Mouse (Mus musculus) small intestine, adult 2 months (tissue): ENCODE data around the gene Lrrc34. TPM values are rescaled to one million over a fixed set of nuclear protein-coding genes. Genes with fewer than 3 reads are reported as not detected.
A peak's percentile ranks its signal among the peaks of the same experiment; 100 is the strongest.

ENCODE experiments used
- H3K27ac ChIP-seq: fragments of 200-500 bp; 2 replicates; pipeline ENCODE4 v1.5.1; 2012; ENCODE audit warnings: low read depth, low read length, control low read depth, inconsistent platforms; ENCODE audit not compliant: insufficient read depth
- H3K27me3 ChIP-seq: fragments of 200-500 bp; 2 replicates; pipeline ENCODE4 v1.6.1; 2012; ENCODE audit warnings: mild to moderate bottlenecking, moderate library complexity, low read length, inconsistent platforms; ENCODE audit not compliant: control insufficient read depth, insufficient read depth
- H3K36me3 ChIP-seq: fragments of 200-500 bp; 2 replicates; pipeline ENCODE4 v1.6.1; 2012; ENCODE audit warnings: mild to moderate bottlenecking, low read length, control low read depth, inconsistent platforms; ENCODE audit not compliant: control insufficient read depth, insufficient read depth
- H3K4me1 ChIP-seq: fragments of 200-500 bp; 2 replicates; pipeline ENCODE4 v1.6.1; 2012; ENCODE audit warnings: low read length, inconsistent platforms, mixed read lengths; ENCODE audit not compliant: control insufficient read depth, insufficient read depth, insufficient read length
- H3K4me3 ChIP-seq: fragments of 200-500 bp; 2 replicates; pipeline ENCODE4 v1.5.1; 2012; ENCODE audit warnings: low read depth, mild to moderate bottlenecking, control low read depth, inconsistent platforms, low read length, moderate library complexity
- CTCF ChIP-seq: fragments of 200-500 bp; IDR thresholded peaks from 2 replicates; pipeline ENCODE4 v1.5.1; 2012; ENCODE audit warnings: low read depth, mild to moderate bottlenecking, control low read depth, inconsistent platforms, low read length, moderate library complexity, mixed read lengths; ENCODE audit not compliant: insufficient replicate concordance, insufficient read length; ENCODE audit errors: extremely low read depth
- POLR2A ChIP-seq: fragments of 200-500 bp; IDR thresholded peaks from 2 replicates; pipeline ENCODE4 v1.6.1; 2012; ENCODE audit warnings: low read depth, mild to moderate bottlenecking, control low read depth, inconsistent platforms, low read length, moderate library complexity
- WGBS: fragments of 180-500 bp; shearing (Covaris S2); methylation state at CpG from one replicate; pipeline ENCODE4 v1.1.7; 2018; 5-methylcytosine and 5-hydroxymethylcytosine counted together
- polyA plus RNA-seq: library from polyadenylated mRNA; depleted of rRNA; stranded (reverse); fragments of >200 nt; gene quantifications from 2 replicates; pipeline ENCODE4 v1.2.3, GENCODE M21; 2012

Lrrc34 gene
- polyA plus RNA-seq, 1 experiment, result not detected

DNA sequence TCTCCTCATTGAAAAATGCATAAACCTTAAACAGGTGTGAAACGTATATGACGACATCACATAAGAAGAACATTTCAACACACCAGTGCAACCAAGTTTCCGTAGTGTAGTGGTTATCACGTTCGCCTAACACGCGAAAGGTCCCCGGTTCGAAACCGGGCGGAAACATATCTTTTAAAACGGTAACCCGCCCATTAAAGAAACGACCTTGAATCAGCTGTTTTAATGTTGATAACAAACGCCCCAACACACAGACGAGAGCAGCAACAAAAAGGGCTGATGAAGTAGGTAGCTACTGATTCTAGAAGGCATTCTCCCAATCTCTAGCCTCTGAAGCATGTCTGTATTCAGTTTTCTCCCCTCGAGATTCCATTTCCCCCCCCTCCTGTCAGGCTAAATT, 46.5 kb downstream of the Lrrc34 start:
- Histone ChIP-seq H3K27me3 (no peaks in the 10 kb centered on the region), H3K27ac (peak overlapping the region; percentile 52), H3K4me1 (no peaks in the 10 kb centered on the region), H3K4me3 (no peak overlapping the region), H3K36me3 (peaks cover 5% of the 10 kb centered on the region)
- TF ChIP-seq CTCF (no peak), POLR2A (no peak)
- WGBS, result under 1% methylated on average over 17 of the region's 17 CpGs

DNA sequence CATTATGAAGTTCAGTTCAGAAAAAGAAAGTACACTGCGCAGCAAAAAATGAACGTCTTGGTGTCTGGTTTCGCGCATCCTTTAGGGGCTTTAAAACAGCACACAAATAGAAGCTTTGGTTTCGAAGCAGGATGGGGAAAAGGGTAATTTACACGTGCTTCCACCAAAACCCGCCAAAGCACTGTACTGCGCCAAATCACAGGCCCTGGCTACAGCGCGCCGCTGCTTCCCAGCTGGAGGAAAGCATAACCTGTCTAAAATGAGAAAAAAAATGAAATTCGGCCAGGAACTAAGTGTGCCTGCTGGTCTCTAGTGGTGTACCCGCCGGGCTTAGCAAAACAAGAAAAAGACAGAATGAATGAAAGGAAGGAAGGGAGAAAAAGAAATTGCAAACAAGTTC, 47.0 kb downstream of the Lrrc34 start:
- H3K4me3 ChIP-seq, result peak overlapping the region; percentile 83
- H3K27ac ChIP-seq, result peak overlapping the region; percentile 49
- WGBS, result under 1% methylated on average over 14 of the region's 14 CpGs
- H3K27me3 ChIP-seq, result no peaks in the 10 kb centered on the region
- H3K36me3 ChIP-seq, result peaks cover 2% of the 10 kb centered on the region; the same call in 1 of the 2 replicates
- TF ChIP-seq POLR2A, result no peak
- 0 out of 2 replicates have a peak, but pooled peaks have one; percentile 12 for TF ChIP-seq CTCF
- no peaks in the 10 kb centered on the region for H3K4me1 ChIP-seq

DNA sequence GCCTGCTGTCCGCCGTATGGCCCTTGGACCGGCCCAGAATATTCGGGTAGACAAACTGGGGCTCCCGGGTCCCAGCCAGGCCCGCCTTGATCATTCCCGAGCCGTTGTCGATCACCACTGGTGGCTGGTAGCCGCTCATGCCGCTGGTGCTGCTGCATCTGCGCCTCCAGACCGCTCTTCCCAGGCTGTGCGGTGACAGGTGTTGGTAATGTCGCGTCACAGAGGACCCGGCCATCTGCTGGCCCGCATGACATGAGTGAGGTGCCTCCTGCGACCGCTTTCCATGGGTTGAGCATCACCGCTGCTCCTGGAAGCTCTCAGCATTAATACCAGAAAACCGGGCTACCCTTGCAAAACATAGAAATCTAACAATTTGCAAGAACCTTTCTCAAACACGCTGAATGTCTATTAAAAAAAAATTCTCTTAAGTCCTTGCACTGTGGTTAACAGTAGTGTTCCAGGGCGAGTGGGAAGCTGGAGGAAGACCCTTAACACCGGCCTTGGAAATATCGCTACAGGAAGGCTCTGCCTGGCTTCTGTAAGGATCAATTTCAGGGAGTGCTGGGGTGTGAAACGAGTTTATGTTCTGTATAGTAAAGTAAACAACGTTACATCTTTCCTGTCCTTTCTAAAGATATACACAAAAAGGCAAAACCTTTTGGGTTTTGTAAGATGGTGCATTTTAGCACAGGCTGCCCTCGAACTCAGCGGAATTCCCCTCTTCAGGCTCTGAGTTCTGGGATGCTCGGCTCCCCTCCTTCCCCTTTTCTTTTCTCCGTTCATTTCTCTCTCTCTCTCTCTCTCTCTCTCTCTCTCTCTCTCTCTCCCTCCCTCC, 47.7 kb downstream of the Lrrc34 start, which contains the start of gene Actrt3:
Gene Actrt3, minus strand, starts transcription at position 229 of the 835 bp plus-strand sequence.
- Histone ChIP-seq H3K27ac (peak within 1 kb of the TSS; percentile 49), H3K27me3 (no peaks in the 10 kb centered on the region), H3K4me3 (peak within 1 kb of the TSS; percentile 83), H3K4me1 (no peaks in the 10 kb centered on the region), H3K36me3 (peaks cover 1% of the 10 kb centered on the region; the same call in 1 of the 2 replicates)
- no peak for TF ChIP-seq CTCF
- TF ChIP-seq POLR2A, result no peak
- 3% methylated on average over 32 of the region's 32 CpGs for WGBS

DNA sequence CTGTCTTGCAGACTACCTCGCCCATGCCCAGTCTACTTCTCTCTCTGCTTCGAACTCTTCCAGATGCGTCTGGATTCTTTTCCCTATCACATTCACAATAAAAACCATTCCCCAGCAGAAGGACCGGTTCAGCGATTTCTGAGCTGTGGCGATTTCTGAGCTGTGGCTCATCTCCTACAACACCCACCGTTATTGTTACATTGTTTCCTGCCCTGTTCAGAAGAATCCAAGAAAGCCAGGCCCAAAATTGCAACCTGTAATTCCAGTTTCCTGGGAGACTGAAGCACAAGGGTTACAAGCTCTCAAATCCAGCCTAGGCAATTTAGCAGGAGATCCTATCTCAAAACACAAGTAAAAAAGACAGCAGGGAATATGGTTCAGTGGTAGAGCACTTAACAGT, 50.4 kb downstream of the Lrrc34 start:
- Histone ChIP-seq H3K4me3 (no peak overlapping the region), H3K27me3 (no peaks in the 10 kb centered on the region), H3K36me3 (no peaks in the 10 kb centered on the region), H3K27ac (no peak overlapping the region), H3K4me1 (peaks cover 2% of the 10 kb centered on the region; the same call in 1 of the 2 replicates)
- WGBS, result 77% methylated on average over 7 of the region's 7 CpGs
- TF ChIP-seq CTCF, result no peak
- TF ChIP-seq POLR2A, result no peak

DNA sequence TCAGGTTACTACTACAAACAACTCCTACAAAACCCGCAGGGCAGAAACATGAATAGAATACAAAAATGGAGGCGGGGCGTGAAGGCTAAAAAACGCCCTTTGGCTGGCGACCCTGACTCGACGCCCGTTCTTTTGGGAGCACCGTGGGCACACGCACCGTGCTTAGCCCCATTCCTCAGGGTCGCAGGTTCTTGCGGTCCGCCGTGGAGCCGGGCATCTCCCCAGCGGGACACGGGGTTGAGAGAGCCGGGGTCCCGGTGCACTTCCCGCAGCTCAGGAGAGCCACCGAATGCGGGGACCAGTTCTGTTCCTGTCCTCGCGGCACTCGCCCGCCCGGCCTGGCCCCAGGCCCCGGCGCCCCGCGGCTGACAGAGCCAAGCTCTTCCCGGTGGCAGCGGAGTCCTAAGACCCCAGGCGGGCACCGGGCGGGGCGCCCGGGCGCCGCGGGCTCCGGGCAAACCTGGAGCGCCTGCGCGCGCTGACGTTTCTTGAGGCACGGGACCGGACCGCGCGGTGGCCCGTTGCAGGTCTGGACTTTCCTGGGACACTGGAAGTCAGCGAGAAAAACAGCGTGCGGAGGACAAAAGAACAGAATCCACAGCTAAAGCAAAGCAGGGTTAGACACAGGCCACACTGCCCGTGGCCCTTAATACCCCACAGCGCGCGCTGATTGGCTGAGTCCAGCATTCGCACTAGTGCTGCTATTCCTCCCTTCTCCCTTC, 52.4 kb downstream of the Lrrc34 start:
- no peaks in the 10 kb centered on the region for H3K36me3 ChIP-seq
- 1% methylated on average over 62 of the region's 62 CpGs for WGBS
- H3K4me3 ChIP-seq, result peak overlapping the region; percentile 92
- H3K4me1 ChIP-seq, result peaks cover 2% of the 10 kb centered on the region; the same call in 1 of the 2 replicates
- no peak overlapping the region for H3K27ac ChIP-seq
- TF ChIP-seq CTCF (no peak), POLR2A (no peak)
- no peaks in the 10 kb centered on the region for H3K27me3 ChIP-seq

DNA sequence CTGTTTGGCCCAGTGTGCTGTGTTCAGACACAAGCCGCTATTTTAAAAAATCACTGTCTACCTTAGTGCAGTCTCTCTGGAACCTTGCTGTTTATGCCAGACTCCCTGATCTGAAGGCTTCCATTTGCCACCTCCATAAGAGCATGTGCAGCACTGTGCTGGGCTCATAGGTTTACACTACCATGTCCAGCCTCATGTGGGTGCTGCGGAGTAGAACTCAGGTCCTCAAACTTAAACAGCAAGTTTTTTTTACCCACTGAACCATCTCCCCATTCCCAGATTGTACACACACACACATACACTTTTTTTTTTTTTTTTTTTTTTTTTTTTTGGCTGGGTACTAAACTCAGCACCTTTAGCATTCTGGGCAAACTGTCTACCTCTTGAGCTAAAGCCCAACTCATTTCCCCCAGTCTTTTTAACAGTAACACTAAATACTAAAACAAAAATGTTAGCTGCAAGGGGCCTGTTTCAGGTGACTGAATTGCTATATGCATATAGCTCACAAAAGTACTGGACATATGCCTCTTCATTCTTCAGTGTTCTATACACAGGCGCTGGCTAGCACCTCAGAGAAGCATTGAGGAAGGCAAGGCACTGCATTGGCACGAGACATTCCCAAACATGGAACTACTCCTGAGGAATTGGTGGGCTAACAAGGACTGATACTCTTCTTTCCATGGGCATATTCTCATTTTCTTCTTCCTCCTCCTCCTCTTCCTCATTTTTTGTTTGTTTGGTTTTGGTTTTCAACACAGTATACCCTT, 53.8 kb downstream of the Lrrc34 start:
- H3K4me3 ChIP-seq, result no peak overlapping the region
- 71% methylated on average over 4 of the region's 4 CpGs for WGBS
- TF ChIP-seq POLR2A, result no peak
- no peak for TF ChIP-seq CTCF
- H3K36me3 ChIP-seq, result no peaks in the 10 kb centered on the region
- peaks cover 2% of the 10 kb centered on the region; the same call in 1 of the 2 replicates for H3K4me1 ChIP-seq
- H3K27me3 ChIP-seq, result no peaks in the 10 kb centered on the region
- H3K27ac ChIP-seq, result peak overlapping the region; percentile 38
